Mouse (Mus musculus): ENCODE measurements at regions not wholly inside any gene's neighbourhood (a gene's known extent, or its start where the extent isn't known, plus 50 kb on each side); places are given as distances from the start of the nearest gene placed in this dataset.

DNA sequence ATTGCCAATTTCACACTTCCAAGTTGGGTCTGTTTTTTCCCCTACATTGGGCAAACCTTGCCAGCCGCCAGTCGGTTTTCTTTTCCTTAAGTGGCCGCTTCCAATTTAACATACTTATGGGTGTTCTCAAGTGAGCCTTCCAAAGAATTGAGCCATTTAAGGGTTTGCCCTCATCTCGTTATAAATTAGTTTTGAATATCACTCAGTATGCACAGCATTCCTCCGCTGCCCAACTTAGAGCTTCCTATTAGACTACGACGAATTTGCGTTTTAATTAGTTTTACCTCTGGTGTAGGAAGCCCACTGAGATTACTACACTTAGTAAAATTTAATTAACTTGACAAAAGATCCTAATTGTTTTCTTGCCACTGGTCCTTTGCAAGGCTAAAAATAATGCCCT lies 209.9 kb downstream of the Cdh11 start:
- DNase-seq (ENCODE audit: extremely low read depth, low read depth, low spot score), result no peak
- H3K27ac ChIP-seq (replicated peaks; ENCODE audit: insufficient read depth, low read depth, low read length), result no peak overlapping the region
- no peaks in the 10 kb centered on the region for H3K79me2 ChIP-seq (ENCODE audit: control insufficient read depth, insufficient read depth, low read length)
- no peaks in the 10 kb centered on the region for H3K36me3 ChIP-seq (ENCODE audit: control insufficient read depth, insufficient read depth, low read length)
- no peak overlapping the region for H3K9ac ChIP-seq (ENCODE audit: low read depth, low read length)
- no peak overlapping the region for H3K4me3 ChIP-seq (ENCODE audit: insufficient read depth, low read depth, low read length)
- no peaks in the 10 kb centered on the region for H3K27me3 ChIP-seq (ENCODE audit: control insufficient read depth, insufficient read depth, low read length)
- no peak for TF ChIP-seq CTCF (IDR thresholded peaks at IDR 0.05; ENCODE audit: low read depth, low read length)
- TF ChIP-seq POLR2A (IDR thresholded peaks at IDR 0.05; ENCODE audit: extremely low read depth, insufficient read depth, low read length), result no peak
- H3K4me1 ChIP-seq (ENCODE audit: control insufficient read depth, insufficient read depth, low read length), result no peaks in the 10 kb centered on the region
- WGBS, result 86% methylated on average over 8 of the region's 8 CpGs

DNA sequence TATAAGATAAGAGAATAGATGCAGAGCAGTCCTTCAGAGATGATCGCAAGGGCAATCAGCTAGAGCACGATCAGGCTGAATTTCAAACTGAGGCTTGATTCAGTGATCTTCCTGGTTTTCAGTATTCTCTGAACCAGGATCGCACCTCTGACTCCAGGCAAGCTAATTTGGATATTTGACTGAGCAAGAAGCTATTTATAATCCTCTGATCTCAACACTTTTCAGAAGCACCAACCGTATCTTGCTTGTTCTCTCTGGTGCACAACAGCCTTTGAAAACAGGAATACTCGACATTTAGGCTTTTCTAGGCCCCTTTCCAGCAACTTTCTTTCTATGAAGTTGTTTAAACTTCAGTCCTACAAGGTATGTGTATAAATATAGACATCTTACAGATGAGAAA lies 217.7 kb downstream of the Cdh11 start:
- Histone ChIP-seq H3K27me3 (ENCODE audit: control insufficient read depth, insufficient read depth, low read length) (no peaks in the 10 kb centered on the region), H3K36me3 (ENCODE audit: control insufficient read depth, insufficient read depth, low read length) (no peaks in the 10 kb centered on the region), H3K9ac (ENCODE audit: low read depth, low read length) (no peak overlapping the region), H3K27ac (replicated peaks; ENCODE audit: insufficient read depth, low read depth, low read length) (no peak overlapping the region), H3K4me1 (ENCODE audit: control insufficient read depth, insufficient read depth, low read length) (no peaks in the 10 kb centered on the region), H3K4me3 (ENCODE audit: insufficient read depth, low read depth, low read length) (no peak overlapping the region), H3K79me2 (ENCODE audit: control insufficient read depth, insufficient read depth, low read length) (no peaks in the 10 kb centered on the region)
- WGBS, result 77% methylated on average over 5 of the region's 5 CpGs
- no peak for DNase-seq (ENCODE audit: extremely low read depth, low read depth, low spot score)
- no peak for TF ChIP-seq POLR2A (IDR thresholded peaks at IDR 0.05; ENCODE audit: extremely low read depth, insufficient read depth, low read length)
- no peak for TF ChIP-seq CTCF (IDR thresholded peaks at IDR 0.05; ENCODE audit: low read depth, low read length)

DNA sequence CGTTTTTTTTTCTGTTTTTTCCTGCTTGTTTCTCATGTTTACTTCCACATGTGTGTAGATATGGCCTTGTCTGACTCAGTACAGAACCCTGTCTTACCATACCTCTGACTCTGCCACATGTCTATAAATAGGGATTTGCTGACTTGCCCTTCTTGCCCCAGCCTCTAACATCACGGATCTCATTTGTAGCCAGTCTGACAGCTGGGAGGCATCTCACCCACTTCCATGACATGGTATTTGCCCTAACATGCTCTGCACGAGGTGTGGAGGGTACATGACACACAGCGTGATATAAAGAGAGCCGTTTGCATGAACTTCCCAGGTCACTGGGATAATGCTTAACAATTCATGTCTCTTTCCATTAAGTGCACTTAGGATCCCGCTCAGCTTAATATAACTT lies 231.2 kb downstream of the Cdh11 start:
- 68% methylated on average over 6 of the region's 6 CpGs for WGBS
- no peak overlapping the region for H3K27ac ChIP-seq (replicated peaks; ENCODE audit: insufficient read depth, low read depth, low read length)
- no peak overlapping the region for H3K4me3 ChIP-seq (ENCODE audit: insufficient read depth, low read depth, low read length)
- no peak for DNase-seq (ENCODE audit: extremely low read depth, low read depth, low spot score)
- TF ChIP-seq POLR2A (IDR thresholded peaks at IDR 0.05; ENCODE audit: extremely low read depth, insufficient read depth, low read length), result no peak
- no peak for TF ChIP-seq CTCF (IDR thresholded peaks at IDR 0.05; ENCODE audit: low read depth, low read length)
- H3K27me3 ChIP-seq (ENCODE audit: control insufficient read depth, insufficient read depth, low read length), result no peaks in the 10 kb centered on the region
- no peaks in the 10 kb centered on the region for H3K79me2 ChIP-seq (ENCODE audit: control insufficient read depth, insufficient read depth, low read length)
- H3K9ac ChIP-seq (ENCODE audit: low read depth, low read length), result no peak overlapping the region
- no peaks in the 10 kb centered on the region for H3K36me3 ChIP-seq (ENCODE audit: control insufficient read depth, insufficient read depth, low read length)
- H3K4me1 ChIP-seq (ENCODE audit: control insufficient read depth, insufficient read depth, low read length), result no peaks in the 10 kb centered on the region

DNA sequence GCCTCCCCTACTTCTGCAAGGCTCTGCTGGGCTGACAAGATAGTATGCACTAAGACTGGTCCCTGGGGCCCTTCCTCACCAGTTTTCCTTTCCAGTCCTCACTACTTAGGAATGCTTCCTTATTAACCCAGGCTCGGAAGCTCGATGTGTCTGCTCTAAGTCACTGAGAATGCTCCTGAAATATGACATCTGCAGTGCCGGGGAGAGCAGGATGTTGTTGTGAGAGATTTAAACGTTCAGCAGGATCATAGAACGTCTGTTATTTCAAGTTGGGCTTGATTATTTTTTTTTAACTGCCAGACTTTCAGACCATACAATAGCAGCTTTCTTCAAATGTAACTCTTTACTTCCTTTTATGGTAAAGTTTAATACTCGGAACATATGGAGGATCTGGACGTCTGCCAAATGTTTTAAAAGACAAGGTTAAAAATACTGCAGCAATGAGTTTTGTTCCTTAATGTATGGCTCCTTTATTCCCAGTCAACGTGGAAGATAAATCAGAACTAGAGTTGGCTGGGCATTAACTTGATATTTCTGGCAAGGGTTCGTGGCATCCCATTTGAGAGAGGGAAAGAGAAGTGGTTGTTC lies 232.0 kb downstream of the Cdh11 start:
- no peak for TF ChIP-seq CTCF (IDR thresholded peaks at IDR 0.05; ENCODE audit: low read depth, low read length)
- no peak for TF ChIP-seq POLR2A (IDR thresholded peaks at IDR 0.05; ENCODE audit: extremely low read depth, insufficient read depth, low read length)
- Histone ChIP-seq H3K36me3 (ENCODE audit: control insufficient read depth, insufficient read depth, low read length) (no peaks in the 10 kb centered on the region), H3K9ac (ENCODE audit: low read depth, low read length) (no peak overlapping the region), H3K4me3 (ENCODE audit: insufficient read depth, low read depth, low read length) (no peak overlapping the region), H3K27ac (replicated peaks; ENCODE audit: insufficient read depth, low read depth, low read length) (no peak overlapping the region), H3K4me1 (ENCODE audit: control insufficient read depth, insufficient read depth, low read length) (no peaks in the 10 kb centered on the region), H3K27me3 (ENCODE audit: control insufficient read depth, insufficient read depth, low read length) (no peaks in the 10 kb centered on the region), H3K79me2 (ENCODE audit: control insufficient read depth, insufficient read depth, low read length) (no peaks in the 10 kb centered on the region)
- 56% methylated on average over 9 of the region's 9 CpGs for WGBS
- DNase-seq (ENCODE audit: extremely low read depth, low read depth, low spot score), result no peak

DNA sequence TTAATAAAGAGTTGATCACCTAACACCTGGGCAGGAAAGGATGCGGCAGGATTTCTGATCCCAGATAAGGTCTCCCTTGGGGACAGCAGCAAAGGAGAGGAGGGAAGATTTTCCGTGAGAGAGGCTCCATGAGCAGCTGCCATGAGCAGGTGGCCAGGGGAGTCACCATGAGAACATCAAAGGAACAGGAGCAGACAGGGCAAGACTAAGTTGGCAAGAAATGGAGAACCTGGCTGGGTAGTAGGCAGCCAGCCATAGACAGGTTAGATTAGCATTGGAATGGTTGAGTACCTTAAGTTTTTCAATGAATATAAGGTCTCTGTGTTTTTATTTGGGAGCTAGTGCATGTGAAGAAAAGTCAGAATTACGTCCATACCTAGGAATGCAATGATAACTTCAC lies 246.6 kb downstream of the Cdh11 start:
- H3K79me2 ChIP-seq (ENCODE audit: control insufficient read depth, insufficient read depth, low read length), result no peaks in the 10 kb centered on the region
- no peak overlapping the region for H3K27ac ChIP-seq (replicated peaks; ENCODE audit: insufficient read depth, low read depth, low read length)
- H3K9ac ChIP-seq (ENCODE audit: low read depth, low read length), result no peak overlapping the region
- H3K36me3 ChIP-seq (ENCODE audit: control insufficient read depth, insufficient read depth, low read length), result no peaks in the 10 kb centered on the region
- DNase-seq (ENCODE audit: extremely low read depth, low read depth, low spot score), result no peak
- H3K4me1 ChIP-seq (ENCODE audit: control insufficient read depth, insufficient read depth, low read length), result no peaks in the 10 kb centered on the region
- TF ChIP-seq POLR2A (IDR thresholded peaks at IDR 0.05; ENCODE audit: extremely low read depth, insufficient read depth, low read length), result no peak
- TF ChIP-seq CTCF (IDR thresholded peaks at IDR 0.05; ENCODE audit: low read depth, low read length), result no peak
- 53% methylated on average over 3 of the region's 3 CpGs for WGBS
- no peaks in the 10 kb centered on the region for H3K27me3 ChIP-seq (ENCODE audit: control insufficient read depth, insufficient read depth, low read length)
- no peak overlapping the region for H3K4me3 ChIP-seq (ENCODE audit: insufficient read depth, low read depth, low read length)

DNA sequence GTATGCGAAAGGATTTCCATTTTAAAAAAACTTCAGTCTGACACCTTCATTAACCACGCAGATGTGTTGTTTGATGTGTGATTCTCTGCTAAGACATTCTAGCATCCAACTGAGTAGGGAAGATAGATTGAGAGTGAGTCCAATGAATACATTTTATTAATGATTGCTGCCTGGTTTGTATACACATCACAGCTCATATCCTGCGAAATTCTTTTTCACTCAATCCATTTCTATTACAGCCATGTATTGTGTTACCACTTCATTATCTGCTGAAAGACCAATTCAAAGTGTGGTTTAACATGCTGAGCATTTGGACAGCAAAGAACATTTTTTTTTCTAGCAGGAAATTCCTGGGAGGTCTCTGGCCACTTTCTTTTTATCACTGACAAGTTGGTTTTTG lies 247.4 kb downstream of the Cdh11 start:
- no peak for DNase-seq (ENCODE audit: extremely low read depth, low read depth, low spot score)
- Histone ChIP-seq H3K4me1 (ENCODE audit: control insufficient read depth, insufficient read depth, low read length) (no peaks in the 10 kb centered on the region), H3K79me2 (ENCODE audit: control insufficient read depth, insufficient read depth, low read length) (no peaks in the 10 kb centered on the region), H3K9ac (ENCODE audit: low read depth, low read length) (no peak overlapping the region), H3K4me3 (ENCODE audit: insufficient read depth, low read depth, low read length) (no peak overlapping the region), H3K36me3 (ENCODE audit: control insufficient read depth, insufficient read depth, low read length) (no peaks in the 10 kb centered on the region), H3K27me3 (ENCODE audit: control insufficient read depth, insufficient read depth, low read length) (no peaks in the 10 kb centered on the region), H3K27ac (replicated peaks; ENCODE audit: insufficient read depth, low read depth, low read length) (no peak overlapping the region)
- TF ChIP-seq CTCF (IDR thresholded peaks at IDR 0.05; ENCODE audit: low read depth, low read length) (no peak), POLR2A (IDR thresholded peaks at IDR 0.05; ENCODE audit: extremely low read depth, insufficient read depth, low read length) (no peak)
- WGBS, result 50% methylated on average over 3 of the region's 3 CpGs

All from liver, adult 2 months (tissue).